Mouse (Mus musculus): ENCODE measurements around the gene Ghr. TPM values are rescaled to one million over a fixed set of nuclear protein-coding genes. Genes with fewer than 3 reads are reported as not detected.

Ghr gene
- polyA plus RNA-seq, 1 experiment from 2014 or later, result 60.8 TPM

GRCm38 (mm10) chr15:3581337-3581736 is 2.0 kb downstream of the Ghr start:
- Histone ChIP-seq H3K4me3 (replicated peaks) (peak overlapping the region; percentile 77), H3K36me3 (no peaks in the 10 kb centered on the region), H3K27me3 (no peaks in the 10 kb centered on the region), H3K4me2 (replicated peaks) (peak overlapping the region; percentile 72), H3K9ac (peak overlapping the region; percentile 58; the same call in 1 of the 2 replicates), H3K9me3 (replicated peaks) (no peaks in the 10 kb centered on the region), H3K4me1 (peaks cover 16% of the 10 kb centered on the region), H3K27ac (replicated peaks) (peak overlapping the region; percentile 87; the same call in 1 of the 2 replicates)
- ATAC-seq (ENCODE audit: insufficient number of reproducible peaks, low FRiP score, low TSS enrichment, low read depth), result no peak
- 14% methylated on average over 3 of the region's 3 CpGs for WGBS

- Histone ChIP-seq H3K9me3 (replicated peaks) (no peaks in the 10 kb centered on the region), H3K9ac (no peak overlapping the region), H3K4me2 (replicated peaks) (peak overlapping the region; percentile 25; the same call in 1 of the 2 replicates), H3K4me1 (peaks cover 12% of the 10 kb centered on the region; the same call in 1 of the 2 replicates), H3K4me3 (replicated peaks) (peak overlapping the region; percentile 8; the same call in 1 of the 2 replicates), H3K27ac (replicated peaks) (no peak overlapping the region), H3K27me3 (no peaks in the 10 kb centered on the region), H3K36me3 (no peaks in the 10 kb centered on the region)
- no peak for ATAC-seq (ENCODE audit: insufficient number of reproducible peaks, low FRiP score, low TSS enrichment, low read depth)
- WGBS, result 74% methylated on average over 2 of the region's 2 CpGs
These were observed 3.1 kb downstream of the Ghr start for GRCm38 (mm10) chr15:3580216-3580615.

- Histone ChIP-seq H3K27ac (replicated peaks) (no peak overlapping the region), H3K9ac (no peak overlapping the region), H3K36me3 (no peaks in the 10 kb centered on the region), H3K4me1 (peaks cover 12% of the 10 kb centered on the region; the same call in 1 of the 2 replicates), H3K4me2 (replicated peaks) (no peak overlapping the region), H3K27me3 (no peaks in the 10 kb centered on the region), H3K4me3 (replicated peaks) (no peak overlapping the region), H3K9me3 (replicated peaks) (no peaks in the 10 kb centered on the region)
- 70% methylated on average over 5 of the region's 5 CpGs for WGBS
- ATAC-seq (ENCODE audit: insufficient number of reproducible peaks, low FRiP score, low TSS enrichment, low read depth), result no peak
These were observed 4.9 kb downstream of the Ghr start for GRCm38 (mm10) chr15:3578286-3578980.

- no peaks in the 10 kb centered on the region for H3K27me3 ChIP-seq
- no peaks in the 10 kb centered on the region for H3K9me3 ChIP-seq (replicated peaks)
- 99% methylated on average over 2 of the region's 2 CpGs for WGBS
- no peaks in the 10 kb centered on the region for H3K4me1 ChIP-seq
- no peak for ATAC-seq (ENCODE audit: insufficient number of reproducible peaks, low FRiP score, low TSS enrichment, low read depth)
- no peak overlapping the region for H3K27ac ChIP-seq (replicated peaks)
- no peak overlapping the region for H3K4me2 ChIP-seq (replicated peaks)
- H3K4me3 ChIP-seq (replicated peaks), result no peak overlapping the region
- H3K9ac ChIP-seq, result no peak overlapping the region
- H3K36me3 ChIP-seq, result 0 out of 2 replicates have a peak, but pooled peaks cover 3% of the 10 kb centered on the region
These were observed 14.0 kb downstream of the Ghr start for GRCm38 (mm10) chr15:3569178-3569903.

- no peak overlapping the region for H3K27ac ChIP-seq (replicated peaks)
- no peaks in the 10 kb centered on the region for H3K4me1 ChIP-seq
- H3K27me3 ChIP-seq, result no peaks in the 10 kb centered on the region
- no peaks in the 10 kb centered on the region for H3K9me3 ChIP-seq (replicated peaks)
- no peak for ATAC-seq (ENCODE audit: insufficient number of reproducible peaks, low FRiP score, low TSS enrichment, low read depth)
- no peak overlapping the region for H3K9ac ChIP-seq
- no peak overlapping the region for H3K4me3 ChIP-seq (replicated peaks)
- H3K36me3 ChIP-seq, result 0 out of 2 replicates have a peak, but pooled peaks cover 4% of the 10 kb centered on the region
- no peak overlapping the region for H3K4me2 ChIP-seq (replicated peaks)
- 42% methylated on average over 4 of the region's 4 CpGs for WGBS
These were observed 18.7 kb downstream of the Ghr start for GRCm38 (mm10) chr15:3564570-3564969.

- 0 out of 2 replicates have a peak, but pooled peaks cover 4% of the 10 kb centered on the region for H3K36me3 ChIP-seq
- H3K27ac ChIP-seq (replicated peaks), result no peak overlapping the region
- H3K27me3 ChIP-seq, result no peaks in the 10 kb centered on the region
- H3K4me3 ChIP-seq (replicated peaks), result no peak overlapping the region
- no peak overlapping the region for H3K4me2 ChIP-seq (replicated peaks)
- no peak overlapping the region for H3K9ac ChIP-seq
- 40% methylated on average over 7 of the region's 7 CpGs for WGBS
- no peaks in the 10 kb centered on the region for H3K9me3 ChIP-seq (replicated peaks)
- H3K4me1 ChIP-seq, result no peaks in the 10 kb centered on the region
- no peak for ATAC-seq (ENCODE audit: insufficient number of reproducible peaks, low FRiP score, low TSS enrichment, low read depth)
These were observed 19.3 kb downstream of the Ghr start for GRCm38 (mm10) chr15:3563929-3564516.

- Histone ChIP-seq H3K9me3 (replicated peaks) (no peaks in the 10 kb centered on the region), H3K9ac (no peak overlapping the region), H3K36me3 (0 out of 2 replicates have a peak, but pooled peaks cover 4% of the 10 kb centered on the region), H3K27ac (replicated peaks) (no peak overlapping the region), H3K27me3 (no peaks in the 10 kb centered on the region), H3K4me2 (replicated peaks) (no peak overlapping the region), H3K4me1 (no peaks in the 10 kb centered on the region), H3K4me3 (replicated peaks) (no peak overlapping the region)
- WGBS, result 78% methylated on average over 1 of the region's 1 CpGs
- ATAC-seq (ENCODE audit: insufficient number of reproducible peaks, low FRiP score, low TSS enrichment, low read depth), result no peak
These were observed 19.8 kb downstream of the Ghr start for GRCm38 (mm10) chr15:3563473-3563872.

GRCm38 (mm10) chr15:3558524-3558923 is 24.8 kb downstream of the Ghr start:
- ATAC-seq (ENCODE audit: insufficient number of reproducible peaks, low FRiP score, low TSS enrichment, low read depth), result no peak
- Histone ChIP-seq H3K4me3 (replicated peaks) (no peak overlapping the region), H3K4me1 (no peaks in the 10 kb centered on the region), H3K36me3 (0 out of 2 replicates have a peak, but pooled peaks cover 4% of the 10 kb centered on the region), H3K4me2 (replicated peaks) (no peak overlapping the region), H3K27me3 (no peaks in the 10 kb centered on the region), H3K27ac (replicated peaks) (no peak overlapping the region), H3K9ac (no peak overlapping the region), H3K9me3 (replicated peaks) (no peaks in the 10 kb centered on the region)
- 87% methylated on average over 3 of the region's 3 CpGs for WGBS

GRCm38 (mm10) chr15:3544289-3544688 is 39.0 kb downstream of the Ghr start:
- Histone ChIP-seq H3K4me3 (replicated peaks) (no peak overlapping the region), H3K27ac (replicated peaks) (no peak overlapping the region), H3K9ac (no peak overlapping the region), H3K9me3 (replicated peaks) (no peaks in the 10 kb centered on the region), H3K4me1 (no peaks in the 10 kb centered on the region), H3K4me2 (replicated peaks) (no peak overlapping the region), H3K27me3 (no peaks in the 10 kb centered on the region), H3K36me3 (no peaks in the 10 kb centered on the region)
- 62% methylated on average over 2 of the region's 2 CpGs for WGBS
- ATAC-seq (ENCODE audit: insufficient number of reproducible peaks, low FRiP score, low TSS enrichment, low read depth), result no peak

GRCm38 (mm10) chr15:3536309-3536900 is 46.9 kb downstream of the Ghr start:
- no peaks in the 10 kb centered on the region for H3K9me3 ChIP-seq (replicated peaks)
- H3K4me2 ChIP-seq (replicated peaks), result no peak overlapping the region
- H3K27ac ChIP-seq (replicated peaks), result 0 out of 2 replicates have a peak overlapping the region, but pooled peaks have one; percentile 17
- peaks cover 4% of the 10 kb centered on the region; the same call in 1 of the 2 replicates for H3K4me1 ChIP-seq
- H3K36me3 ChIP-seq, result no peaks in the 10 kb centered on the region
- no peak overlapping the region for H3K9ac ChIP-seq
- no peaks in the 10 kb centered on the region for H3K27me3 ChIP-seq
- ATAC-seq (ENCODE audit: insufficient number of reproducible peaks, low FRiP score, low TSS enrichment, low read depth), result no peak
- WGBS, result 57% methylated on average over 3 of the region's 3 CpGs
- H3K4me3 ChIP-seq (replicated peaks), result no peak overlapping the region

- H3K27ac ChIP-seq (replicated peaks), result no peak overlapping the region
- ATAC-seq (ENCODE audit: insufficient number of reproducible peaks, low FRiP score, low TSS enrichment, low read depth), result no peak
- peaks cover 3% of the 10 kb centered on the region; the same call in 1 of the 2 replicates for H3K4me1 ChIP-seq
- H3K27me3 ChIP-seq, result no peaks in the 10 kb centered on the region
- no peak overlapping the region for H3K9ac ChIP-seq
- H3K36me3 ChIP-seq, result 0 out of 2 replicates have a peak, but pooled peaks cover 3% of the 10 kb centered on the region
- H3K4me2 ChIP-seq (replicated peaks), result no peak overlapping the region
- no peaks in the 10 kb centered on the region for H3K9me3 ChIP-seq (replicated peaks)
- no peak overlapping the region for H3K4me3 ChIP-seq (replicated peaks)
- 59% methylated on average over 1 of the region's 1 CpGs for WGBS
These were observed 69.3 kb downstream of the Ghr start for GRCm38 (mm10) chr15:3514027-3514426.

All from embryonic facial prominence, embryonic 15.5 days (tissue).